Mouse (Mus musculus): ENCODE results near the gene Ttc22. TPM values are rescaled to one million over a fixed set of nuclear protein-coding genes. Genes with fewer than 3 reads are reported as not detected.

Ttc22 gene
- total RNA-seq, 2 experiments from 2014 or later: not detected

- Histone ChIP-seq H3K27ac (peak overlapping the region; percentile 69), H3K4me3 (no peak overlapping the region)
- TF ChIP-seq CTCF (IDR thresholded peaks at IDR 0.05): no peak
- intact Hi-C loops (cut with DNase I): no loop called here
- DNase-seq: no peak
Observed at GRCm38 (mm10) chr4:106645797-106646196, 23.6 kb downstream of the Ttc22 start.

GRCm38 (mm10) chr4:106647137-106647536 is 24.9 kb downstream of the Ttc22 start:
- TF ChIP-seq CTCF (IDR thresholded peaks at IDR 0.05): no peak
- H3K4me3 ChIP-seq: no peak overlapping the region
- peak overlapping the region; percentile 69 for H3K27ac ChIP-seq
- no peak for DNase-seq
- intact Hi-C loops (cut with DNase I): no loop called here

- DNase-seq: peak; percentile 98
- intact Hi-C loops (cut with DNase I): no loop called here
- TF ChIP-seq CTCF (IDR thresholded peaks at IDR 0.05): no peak
- Histone ChIP-seq H3K27ac (peak within 1 kb of the TSS; percentile 87), H3K4me3 (peak within 1 kb of the TSS; percentile 84)
Observed at GRCm38 (mm10) chr4:106650833-106651527, 28.7 kb downstream of the Ttc22 start, which contains the start of gene Pars2. Gene Pars2 (plus strand): TSS chr4:106651069.

GRCm38 (mm10) chr4:106652546-106652945 is 30.3 kb downstream of the Ttc22 start:
- no peak for TF ChIP-seq CTCF (IDR thresholded peaks at IDR 0.05)
- DNase-seq: no peak
- Histone ChIP-seq H3K4me3 (no peak overlapping the region), H3K27ac (no peak overlapping the region)
- intact Hi-C loops (cut with DNase I): no loop called here

- TF ChIP-seq CTCF (IDR thresholded peaks at IDR 0.05): no peak
- H3K4me3 ChIP-seq: no peak overlapping the region
- DNase-seq: peak; percentile 6
- intact Hi-C loops (cut with DNase I): no loop called here
- no peak overlapping the region for H3K27ac ChIP-seq
Observed at GRCm38 (mm10) chr4:106653051-106653450, 30.8 kb downstream of the Ttc22 start.

- intact Hi-C loops (cut with DNase I): no loop called here
- H3K27ac ChIP-seq: peak overlapping the region; percentile 80
- no peak overlapping the region for H3K4me3 ChIP-seq
- DNase-seq: peak; percentile 73
- TF ChIP-seq CTCF (IDR thresholded peaks at IDR 0.05): no peak
Observed at GRCm38 (mm10) chr4:106655681-106656080, 33.4 kb downstream of the Ttc22 start.

GRCm38 (mm10) chr4:106663956-106664470 is 41.8 kb downstream of the Ttc22 start:
- TF ChIP-seq CTCF (IDR thresholded peaks at IDR 0.05): no peak
- no peak for DNase-seq
- Histone ChIP-seq H3K4me3 (no peak overlapping the region), H3K27ac (peak overlapping the region; percentile 90)
- intact Hi-C loops (cut with DNase I): no loop called here

- Histone ChIP-seq H3K27ac (peak overlapping the region; percentile 90), H3K4me3 (no peak overlapping the region)
- intact Hi-C loops (cut with DNase I): loop anchor here (5.0 kb wide), 1 partner anchor 32 kb away; no protein-coding TSS in a partner anchor
- no peak for DNase-seq
- TF ChIP-seq CTCF (IDR thresholded peaks at IDR 0.05): no peak
Observed at GRCm38 (mm10) chr4:106664697-106665096, 42.5 kb downstream of the Ttc22 start.

- TF ChIP-seq CTCF (IDR thresholded peaks at IDR 0.05): no peak
- Histone ChIP-seq H3K4me3 (no peak overlapping the region), H3K27ac (peak overlapping the region; percentile 90)
- DNase-seq: no peak
- intact Hi-C loops (cut with DNase I): loop anchor here (5.0 kb wide), 1 partner anchor 33 kb away; no protein-coding TSS in a partner anchor
Observed at GRCm38 (mm10) chr4:106665269-106665668, 43.0 kb downstream of the Ttc22 start.

- H3K4me3 ChIP-seq: no peak overlapping the region
- no peak for DNase-seq
- no peak for TF ChIP-seq CTCF (IDR thresholded peaks at IDR 0.05)
- intact Hi-C loops (cut with DNase I): loop anchor here (5.0 kb wide), 1 partner anchor 33 kb away; no protein-coding TSS in a partner anchor
- peak overlapping the region; percentile 90 for H3K27ac ChIP-seq
Observed at GRCm38 (mm10) chr4:106665673-106666072, 43.4 kb downstream of the Ttc22 start.

- peak; percentile 21; the same call in 1 of the 2 replicates for TF ChIP-seq CTCF (IDR thresholded peaks at IDR 0.05)
Observed at GRCm38 (mm10) chr4:106666546-106666945, 44.3 kb downstream of the Ttc22 start.

GRCm38 (mm10) chr4:106676749-106677148 is 54.5 kb downstream of the Ttc22 start:
- TF ChIP-seq CTCF (IDR thresholded peaks at IDR 0.05): no peak
- intact Hi-C loops (cut with DNase I): no loop called here
- Histone ChIP-seq H3K4me3 (no peak overlapping the region), H3K27ac (no peak overlapping the region)
- no peak for DNase-seq

More at GRCm38 (mm10) chr4:106666546-106666945, 44.3 kb downstream of the Ttc22 start:
- Histone ChIP-seq H3K27ac (peak overlapping the region; percentile 90), H3K4me3 (no peak overlapping the region)
- intact Hi-C loops (cut with DNase I): loop anchor here (5.0 kb wide), 1 partner anchor 34 kb away; no protein-coding TSS in a partner anchor
- peak; percentile 88 for DNase-seq

- peak; percentile 94 for DNase-seq
- intact Hi-C loops (cut with DNase I): no loop called here
- peak within 1 kb of the TSS; percentile 94 for H3K27ac ChIP-seq
- no peak for TF ChIP-seq CTCF (IDR thresholded peaks at IDR 0.05)
- peak within 1 kb of the TSS; percentile 94 for H3K4me3 ChIP-seq
Observed at GRCm38 (mm10) chr4:106678442-106679118, 56.3 kb downstream of the Ttc22 start, which contains the start of gene Ttc4. Gene Ttc4 (minus strand): TSS chr4:106678944.
